Mouse (Mus musculus): ENCODE results near the gene Glb1. TPM values are rescaled to one million over a fixed set of nuclear protein-coding genes. Genes with fewer than 3 reads are reported as not detected.

The Glb1 gene
- polyA plus RNA-seq, 1 experiment from 2014 or later = 74.2 TPM

DNA sequence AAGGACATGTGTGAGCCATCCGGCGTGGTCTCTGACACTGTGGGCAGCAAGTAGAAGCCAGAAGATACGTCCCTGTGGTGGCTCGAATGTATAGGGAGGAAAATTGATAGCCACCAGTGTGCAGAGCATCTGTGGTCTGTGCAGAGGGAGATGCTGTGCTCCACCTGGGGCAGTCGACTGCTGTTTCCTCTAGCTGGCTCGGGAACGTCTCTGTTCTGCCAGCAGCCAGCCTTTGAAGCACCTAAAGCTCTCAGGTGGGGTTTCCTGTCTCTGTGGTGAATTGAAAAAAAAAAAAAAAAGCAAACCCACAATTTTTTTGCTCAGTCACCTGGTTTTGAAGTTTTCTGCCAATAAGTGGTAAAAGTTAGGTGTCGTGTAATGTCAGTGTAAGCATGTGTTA lies 42.5 kb downstream of the Glb1 start:
- 89% methylated on average over 8 of the region's 8 CpGs for WGBS
- H3K4me3 ChIP-seq (replicated peaks; ENCODE audit: low read length) = no peak overlapping the region

DNA sequence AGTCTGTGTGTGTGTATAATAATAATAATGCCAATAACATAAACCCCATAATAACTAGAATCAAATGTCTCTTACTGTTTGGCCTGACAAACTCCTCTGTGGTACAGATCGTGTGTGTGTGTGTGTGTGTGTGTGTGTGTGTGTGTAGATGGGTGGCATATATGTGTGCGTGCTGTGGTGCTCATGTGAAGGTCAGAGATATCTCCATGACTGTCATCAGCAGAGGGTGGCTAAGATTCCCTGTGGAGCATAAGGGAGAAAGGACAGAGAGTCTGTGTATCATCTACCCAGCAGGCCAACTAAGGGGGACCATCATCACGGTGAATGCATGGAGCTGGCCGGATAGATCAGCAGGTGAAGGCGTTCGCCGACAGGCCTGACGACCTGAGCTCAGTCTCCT lies 46.0 kb downstream of the Glb1 start:
- no peaks in the 10 kb centered on the region for H3K36me3 ChIP-seq (ENCODE audit: control insufficient read depth, insufficient read depth, low read length)
- 93% methylated on average over 8 of the region's 8 CpGs for WGBS
- H3K27me3 ChIP-seq (ENCODE audit: control insufficient read depth, insufficient read depth, low read length) = no peaks in the 10 kb centered on the region
- H3K4me1 ChIP-seq (ENCODE audit: control insufficient read depth, insufficient read depth, low read length) = no peaks in the 10 kb centered on the region
- ATAC-seq (ENCODE audit: insufficient read depth, low FRiP score) = no peak
- H3K4me2 ChIP-seq (ENCODE audit: low read depth, low read length) = no peak overlapping the region
- no peaks in the 10 kb centered on the region for H3K9me3 ChIP-seq (replicated peaks; ENCODE audit: control insufficient read depth, low read length)
- H3K27ac ChIP-seq (ENCODE audit: low read length) = no peak overlapping the region
- no peak overlapping the region for H3K9ac ChIP-seq (ENCODE audit: low read length)
- no peak overlapping the region for H3K4me3 ChIP-seq (replicated peaks; ENCODE audit: low read length)

More for the DNA sequence above, 42.5 kb downstream of the Glb1 start:
- Histone ChIP-seq H3K4me2 (ENCODE audit: low read depth, low read length) (no peak overlapping the region), H3K4me1 (ENCODE audit: control insufficient read depth, insufficient read depth, low read length) (no peaks in the 10 kb centered on the region), H3K36me3 (ENCODE audit: control insufficient read depth, insufficient read depth, low read length) (no peaks in the 10 kb centered on the region), H3K9me3 (replicated peaks; ENCODE audit: control insufficient read depth, low read length) (no peaks in the 10 kb centered on the region), H3K27ac (ENCODE audit: low read length) (no peak overlapping the region), H3K9ac (ENCODE audit: low read length) (no peak overlapping the region), H3K27me3 (ENCODE audit: control insufficient read depth, insufficient read depth, low read length) (no peaks in the 10 kb centered on the region)
- ATAC-seq (ENCODE audit: insufficient read depth, low FRiP score) = no peak

DNA sequence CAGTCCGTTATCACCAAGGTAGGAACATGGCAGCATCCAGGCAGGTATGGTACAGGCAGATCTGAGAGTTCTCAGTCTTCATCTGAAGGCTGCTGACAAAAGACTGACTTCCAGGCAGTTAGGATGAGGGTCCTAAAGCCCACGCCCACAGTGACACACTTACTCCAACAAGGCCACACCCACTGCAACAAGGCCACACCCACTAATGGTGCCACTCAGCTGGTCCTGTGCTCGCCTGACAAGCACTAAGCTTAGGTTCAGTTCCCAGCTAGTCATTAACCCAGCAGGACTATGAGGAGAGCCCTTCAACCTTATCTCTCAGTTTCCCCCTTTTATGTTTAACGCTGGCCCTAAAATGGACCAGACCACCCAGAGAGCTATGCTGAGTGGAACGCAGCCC lies 47.8 kb downstream of the Glb1 start:
- no peak; the same call in 1 of the 2 replicates for ATAC-seq (ENCODE audit: insufficient read depth, low FRiP score)
- 78% methylated on average over 5 of the region's 5 CpGs for WGBS
- Histone ChIP-seq H3K27me3 (ENCODE audit: control insufficient read depth, insufficient read depth, low read length) (no peaks in the 10 kb centered on the region), H3K27ac (ENCODE audit: low read length) (no peak overlapping the region), H3K36me3 (ENCODE audit: control insufficient read depth, insufficient read depth, low read length) (no peaks in the 10 kb centered on the region), H3K4me3 (replicated peaks; ENCODE audit: low read length) (no peak overlapping the region), H3K9me3 (replicated peaks; ENCODE audit: control insufficient read depth, low read length) (no peaks in the 10 kb centered on the region), H3K4me2 (ENCODE audit: low read depth, low read length) (no peak overlapping the region), H3K4me1 (ENCODE audit: control insufficient read depth, insufficient read depth, low read length) (no peaks in the 10 kb centered on the region), H3K9ac (ENCODE audit: low read length) (no peak overlapping the region)

DNA sequence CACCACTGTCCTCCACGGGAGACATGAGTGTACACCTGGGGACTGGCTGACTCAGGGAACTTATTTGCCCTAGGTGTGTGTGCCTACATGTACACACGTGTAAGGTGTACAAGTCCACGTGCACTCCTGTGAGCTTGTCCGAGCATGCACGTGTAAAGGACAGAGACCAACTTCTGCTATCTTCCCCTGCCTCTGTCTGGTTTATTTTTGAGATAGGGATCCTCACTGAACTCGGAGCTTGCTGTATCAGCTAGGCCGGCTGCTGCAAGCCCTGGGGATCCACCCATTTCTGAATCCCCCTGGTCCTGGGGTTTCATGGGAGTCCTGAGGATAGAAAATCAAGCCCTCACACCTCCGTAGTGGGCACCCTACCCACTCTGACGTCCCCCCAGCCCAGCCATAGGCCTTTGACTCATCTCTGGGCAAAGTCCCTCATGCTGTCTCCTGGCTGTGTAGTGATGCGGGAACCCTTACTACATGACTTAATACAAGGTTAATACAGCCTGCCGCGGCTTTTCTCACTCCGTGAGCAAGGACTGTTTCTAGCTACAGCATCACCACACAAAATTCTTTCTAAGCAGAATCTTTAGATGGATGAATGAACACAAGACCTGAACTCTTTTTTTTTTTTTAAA lies 48.4 kb downstream of the Glb1 start:
- Histone ChIP-seq H3K4me1 (ENCODE audit: control insufficient read depth, insufficient read depth, low read length) (no peaks in the 10 kb centered on the region), H3K4me3 (replicated peaks; ENCODE audit: low read length) (no peak overlapping the region), H3K27me3 (ENCODE audit: control insufficient read depth, insufficient read depth, low read length) (no peaks in the 10 kb centered on the region), H3K9ac (ENCODE audit: low read length) (no peak overlapping the region), H3K9me3 (replicated peaks; ENCODE audit: control insufficient read depth, low read length) (no peaks in the 10 kb centered on the region), H3K4me2 (ENCODE audit: low read depth, low read length) (no peak overlapping the region), H3K27ac (ENCODE audit: low read length) (no peak overlapping the region), H3K36me3 (ENCODE audit: control insufficient read depth, insufficient read depth, low read length) (no peaks in the 10 kb centered on the region)
- 87% methylated on average over 13 of the region's 13 CpGs for WGBS
- no peak for ATAC-seq (ENCODE audit: insufficient read depth, low FRiP score)

DNA sequence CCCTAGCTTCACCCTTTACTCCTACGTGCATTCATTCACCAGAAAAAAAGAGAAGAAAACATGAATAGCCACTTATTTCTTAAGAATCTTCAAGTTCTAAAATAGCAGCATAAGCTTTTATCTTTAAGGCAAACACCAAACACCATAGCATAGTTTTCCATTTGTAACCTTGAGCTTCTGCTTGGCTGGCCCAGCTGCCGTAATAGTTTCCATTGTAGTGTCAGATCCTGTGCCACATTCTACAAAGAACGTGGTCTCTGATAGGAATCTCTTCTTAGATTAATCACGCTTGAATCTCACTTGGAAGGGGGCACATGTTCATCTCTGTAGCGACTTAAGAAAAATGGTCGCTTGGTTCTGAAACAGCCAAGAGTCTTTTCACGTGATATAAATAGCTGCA lies 50.7 kb downstream of the Glb1 start:
- no peak for ATAC-seq (ENCODE audit: insufficient read depth, low FRiP score)
- Histone ChIP-seq H3K36me3 (ENCODE audit: control insufficient read depth, insufficient read depth, low read length) (no peaks in the 10 kb centered on the region), H3K27me3 (ENCODE audit: control insufficient read depth, insufficient read depth, low read length) (no peaks in the 10 kb centered on the region), H3K9me3 (replicated peaks; ENCODE audit: control insufficient read depth, low read length) (no peaks in the 10 kb centered on the region), H3K4me3 (replicated peaks; ENCODE audit: low read length) (no peak overlapping the region), H3K9ac (ENCODE audit: low read length) (no peak overlapping the region), H3K4me2 (ENCODE audit: low read depth, low read length) (no peak overlapping the region), H3K4me1 (ENCODE audit: control insufficient read depth, insufficient read depth, low read length) (no peaks in the 10 kb centered on the region), H3K27ac (ENCODE audit: low read length) (no peak overlapping the region)
- 77% methylated on average over 7 of the region's 7 CpGs for WGBS

DNA sequence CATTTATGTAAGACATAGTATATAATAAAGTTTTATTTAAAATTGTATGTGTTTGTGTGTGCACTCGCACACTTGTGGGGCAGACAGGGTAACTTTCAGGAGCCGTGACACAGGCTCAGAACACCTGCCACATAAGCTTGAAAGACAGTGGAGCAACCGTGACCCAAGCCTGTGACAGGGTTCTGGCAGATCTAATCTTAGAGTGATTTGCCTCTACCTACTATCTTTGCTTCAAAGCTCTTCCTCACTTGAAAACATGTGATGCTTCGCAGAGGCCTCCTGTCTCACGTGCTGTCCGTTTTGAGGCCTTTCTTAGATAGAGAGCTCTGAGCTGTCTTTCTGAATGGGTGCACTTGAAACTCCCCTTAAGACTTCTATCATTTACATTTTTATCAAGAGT lies 51.5 kb downstream of the Glb1 start:
- Histone ChIP-seq H3K4me2 (ENCODE audit: low read depth, low read length) (no peak overlapping the region), H3K4me3 (replicated peaks; ENCODE audit: low read length) (no peak overlapping the region), H3K9me3 (replicated peaks; ENCODE audit: control insufficient read depth, low read length) (no peaks in the 10 kb centered on the region), H3K27me3 (ENCODE audit: control insufficient read depth, insufficient read depth, low read length) (no peaks in the 10 kb centered on the region), H3K9ac (ENCODE audit: low read length) (no peak overlapping the region), H3K36me3 (ENCODE audit: control insufficient read depth, insufficient read depth, low read length) (peaks cover 2% of the 10 kb centered on the region; the same call in 1 of the 2 replicates), H3K27ac (ENCODE audit: low read length) (no peak overlapping the region), H3K4me1 (ENCODE audit: control insufficient read depth, insufficient read depth, low read length) (no peaks in the 10 kb centered on the region)
- WGBS = 89% methylated on average over 6 of the region's 6 CpGs
- ATAC-seq (ENCODE audit: insufficient read depth, low FRiP score) = no peak

DNA sequence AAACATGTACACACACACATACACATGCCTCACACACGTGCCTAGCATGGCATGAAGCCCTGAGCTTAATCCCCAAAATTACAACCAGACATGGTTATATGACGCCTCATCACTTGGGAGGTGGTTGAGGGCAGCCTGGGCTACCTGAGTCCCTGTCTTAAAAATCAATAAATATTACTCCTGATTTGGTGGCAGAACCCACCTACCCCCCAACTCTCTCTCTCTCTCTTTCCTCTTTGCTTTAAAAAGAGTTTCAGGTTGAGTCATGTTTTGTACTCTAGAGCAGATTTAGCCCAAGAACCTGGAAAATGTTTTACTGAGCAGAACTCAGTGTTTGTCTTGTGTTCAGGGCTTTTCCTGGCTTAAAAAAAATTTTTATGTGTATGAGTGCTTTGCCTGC lies 54.5 kb downstream of the Glb1 start:
- 77% methylated on average over 2 of the region's 2 CpGs for WGBS
- no peak for ATAC-seq (ENCODE audit: insufficient read depth, low FRiP score)

DNA sequence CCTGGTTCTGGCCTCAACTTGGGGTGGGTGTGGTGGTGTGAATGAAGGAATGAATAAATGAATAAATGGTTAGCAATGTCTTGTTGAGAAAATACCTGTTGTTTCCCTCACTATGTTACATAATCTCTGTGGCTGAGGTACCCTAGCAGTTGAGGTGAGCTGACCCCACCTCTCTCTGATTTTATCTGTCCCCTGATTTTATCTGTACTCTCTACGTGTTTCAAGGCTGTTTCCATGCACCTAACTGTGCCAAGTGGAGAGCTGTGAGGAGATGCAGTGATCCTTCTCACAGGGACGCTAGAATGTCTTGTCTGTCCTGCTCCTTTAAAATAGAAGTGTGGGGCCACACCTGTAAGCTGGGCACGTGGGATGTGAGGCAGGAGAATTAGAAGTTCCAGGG lies 57.6 kb downstream of the Glb1 start:
- no peak overlapping the region for H3K9ac ChIP-seq (ENCODE audit: low read length)
- H3K4me2 ChIP-seq (ENCODE audit: low read depth, low read length) = no peak overlapping the region
- no peak for ATAC-seq (ENCODE audit: insufficient read depth, low FRiP score)

More for the DNA sequence above, 54.5 kb downstream of the Glb1 start:
- Histone ChIP-seq H3K4me2 (ENCODE audit: low read depth, low read length) (no peak overlapping the region), H3K9me3 (replicated peaks; ENCODE audit: control insufficient read depth, low read length) (no peaks in the 10 kb centered on the region), H3K27me3 (ENCODE audit: control insufficient read depth, insufficient read depth, low read length) (no peaks in the 10 kb centered on the region), H3K27ac (ENCODE audit: low read length) (no peak overlapping the region), H3K9ac (ENCODE audit: low read length) (no peak overlapping the region), H3K4me1 (ENCODE audit: control insufficient read depth, insufficient read depth, low read length) (no peaks in the 10 kb centered on the region), H3K36me3 (ENCODE audit: control insufficient read depth, insufficient read depth, low read length) (peaks cover 11% of the 10 kb centered on the region; the same call in 1 of the 2 replicates), H3K4me3 (replicated peaks; ENCODE audit: low read length) (no peak overlapping the region)

DNA sequence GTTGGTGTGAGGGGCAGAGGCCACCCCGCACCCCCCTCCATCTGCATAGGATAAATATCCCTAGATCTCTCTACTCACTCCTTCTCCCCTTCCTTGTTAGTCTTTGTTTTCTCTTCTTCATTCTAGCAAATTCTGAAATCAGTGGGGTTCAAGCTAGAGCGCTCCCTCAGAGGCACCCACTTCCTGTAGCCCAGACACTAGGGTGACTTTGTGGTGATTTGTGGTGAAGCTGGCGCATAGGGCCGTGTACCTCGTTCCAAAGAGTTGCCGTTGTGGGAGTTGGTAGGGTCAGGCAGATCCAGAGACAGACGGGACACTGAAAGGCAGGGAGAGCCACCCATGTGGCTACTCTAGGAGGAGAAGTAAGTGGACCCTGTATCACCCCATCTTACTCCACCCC lies 61.7 kb downstream of the Glb1 start:
- Histone ChIP-seq H3K27me3 (ENCODE audit: control insufficient read depth, insufficient read depth, low read length) (no peaks in the 10 kb centered on the region), H3K4me2 (ENCODE audit: low read depth, low read length) (no peak overlapping the region), H3K9me3 (replicated peaks; ENCODE audit: control insufficient read depth, low read length) (no peaks in the 10 kb centered on the region), H3K4me3 (replicated peaks; ENCODE audit: low read length) (no peak overlapping the region), H3K4me1 (ENCODE audit: control insufficient read depth, insufficient read depth, low read length) (no peaks in the 10 kb centered on the region), H3K27ac (ENCODE audit: low read length) (no peak overlapping the region), H3K36me3 (ENCODE audit: control insufficient read depth, insufficient read depth, low read length) (peaks cover 8% of the 10 kb centered on the region; the same call in 1 of the 2 replicates), H3K9ac (ENCODE audit: low read length) (no peak overlapping the region)
- ATAC-seq (ENCODE audit: insufficient read depth, low FRiP score) = no peak
- 93% methylated on average over 7 of the region's 7 CpGs for WGBS

More for the DNA sequence above, 57.6 kb downstream of the Glb1 start:
- H3K36me3 ChIP-seq (ENCODE audit: control insufficient read depth, insufficient read depth, low read length) = peaks cover 11% of the 10 kb centered on the region; the same call in 1 of the 2 replicates
- no peaks in the 10 kb centered on the region for H3K9me3 ChIP-seq (replicated peaks; ENCODE audit: control insufficient read depth, low read length)
- 74% methylated on average over 3 of the region's 3 CpGs for WGBS
- H3K4me3 ChIP-seq (replicated peaks; ENCODE audit: low read length) = no peak overlapping the region
- no peaks in the 10 kb centered on the region for H3K4me1 ChIP-seq (ENCODE audit: control insufficient read depth, insufficient read depth, low read length)
- H3K27ac ChIP-seq (ENCODE audit: low read length) = no peak overlapping the region
- H3K27me3 ChIP-seq (ENCODE audit: control insufficient read depth, insufficient read depth, low read length) = no peaks in the 10 kb centered on the region

Measured in stomach, embryonic 16.5 days (tissue).